Mouse (Mus musculus): ENCODE data around the gene Abcb6. TPM values are rescaled to one million over a fixed set of nuclear protein-coding genes. Genes with fewer than 3 reads are reported as not detected.
A peak's percentile ranks its signal among the peaks of the same experiment; 100 is the strongest.

Abcb6 gene
- polyA plus RNA-seq, 1 experiment: 19.2 TPM

- no peak for TF ChIP-seq CTCF (IDR thresholded peaks at IDR 0.05; ENCODE audit: borderline replicate concordance, insufficient read depth, low read depth, low read length)
- no peak for TF ChIP-seq POLR2A (IDR thresholded peaks at IDR 0.05; ENCODE audit: borderline replicate concordance, insufficient read depth, low read length)
- Histone ChIP-seq H3K27me3 (ENCODE audit: control insufficient read depth, insufficient read depth, low read length) (no peaks in the 10 kb centered on the region), H3K4me3 (replicated peaks; ENCODE audit: insufficient read depth, low read depth, low read length) (peak overlapping the region; percentile 17), H3K27ac (ENCODE audit: insufficient read depth, low read length) (no peak overlapping the region), H3K4me1 (ENCODE audit: control insufficient read depth, insufficient read depth, low read length) (peaks cover 27% of the 10 kb centered on the region)
- WGBS: 33% methylated on average over 2 of the region's 2 CpGs
- no peak for DNase-seq
Observed at GRCm38 (mm10) chr1:75214442-75214841, 34.2 kb upstream of the Abcb6 start.

GRCm38 (mm10) chr1:75213096-75213495 is 32.9 kb upstream of the Abcb6 start:
- DNase-seq: no peak
- Histone ChIP-seq H3K4me1 (ENCODE audit: control insufficient read depth, insufficient read depth, low read length) (peaks cover 27% of the 10 kb centered on the region), H3K27ac (ENCODE audit: insufficient read depth, low read length) (no peak overlapping the region), H3K27me3 (ENCODE audit: control insufficient read depth, insufficient read depth, low read length) (no peaks in the 10 kb centered on the region), H3K4me3 (replicated peaks; ENCODE audit: insufficient read depth, low read depth, low read length) (no peak overlapping the region)
- 74% methylated on average over 7 of the region's 7 CpGs for WGBS
- TF ChIP-seq POLR2A (IDR thresholded peaks at IDR 0.05; ENCODE audit: borderline replicate concordance, insufficient read depth, low read length): no peak
- no peak for TF ChIP-seq CTCF (IDR thresholded peaks at IDR 0.05; ENCODE audit: borderline replicate concordance, insufficient read depth, low read depth, low read length)

GRCm38 (mm10) chr1:75212542-75212941 is 32.4 kb upstream of the Abcb6 start:
- no peak for DNase-seq
- TF ChIP-seq POLR2A (IDR thresholded peaks at IDR 0.05; ENCODE audit: borderline replicate concordance, insufficient read depth, low read length): no peak
- TF ChIP-seq CTCF (IDR thresholded peaks at IDR 0.05; ENCODE audit: borderline replicate concordance, insufficient read depth, low read depth, low read length): no peak
- Histone ChIP-seq H3K27me3 (ENCODE audit: control insufficient read depth, insufficient read depth, low read length) (no peaks in the 10 kb centered on the region), H3K4me1 (ENCODE audit: control insufficient read depth, insufficient read depth, low read length) (peaks cover 27% of the 10 kb centered on the region), H3K4me3 (replicated peaks; ENCODE audit: insufficient read depth, low read depth, low read length) (no peak overlapping the region), H3K27ac (ENCODE audit: insufficient read depth, low read length) (no peak overlapping the region)
- 75% methylated on average over 4 of the region's 4 CpGs for WGBS

- 12% methylated on average over 17 of the region's 17 CpGs for WGBS
- 0 out of 2 replicates have a peak overlapping the region, but pooled peaks have one; percentile 3 for H3K27ac ChIP-seq (ENCODE audit: insufficient read depth, low read length)
- peak overlapping the region; percentile 65 for H3K4me3 ChIP-seq (replicated peaks; ENCODE audit: insufficient read depth, low read depth, low read length)
- TF ChIP-seq CTCF (IDR thresholded peaks at IDR 0.05; ENCODE audit: borderline replicate concordance, insufficient read depth, low read depth, low read length): no peak
- DNase-seq: no peak
- peaks cover 24% of the 10 kb centered on the region for H3K4me1 ChIP-seq (ENCODE audit: control insufficient read depth, insufficient read depth, low read length)
- no peaks in the 10 kb centered on the region for H3K27me3 ChIP-seq (ENCODE audit: control insufficient read depth, insufficient read depth, low read length)
Observed at GRCm38 (mm10) chr1:75211141-75211708, 31.0 kb upstream of the Abcb6 start.

- TF ChIP-seq POLR2A (IDR thresholded peaks at IDR 0.05; ENCODE audit: borderline replicate concordance, insufficient read depth, low read length) (peak; percentile 63; the same call in 1 of the 2 replicates), CTCF (IDR thresholded peaks at IDR 0.05; ENCODE audit: borderline replicate concordance, insufficient read depth, low read depth, low read length) (no peak)
- Histone ChIP-seq H3K4me1 (ENCODE audit: control insufficient read depth, insufficient read depth, low read length) (peaks cover 16% of the 10 kb centered on the region; the same call in 1 of the 2 replicates), H3K27ac (ENCODE audit: insufficient read depth, low read length) (0 out of 2 replicates have a peak within 1 kb of the TSS, but pooled peaks have one; percentile 19), H3K4me3 (replicated peaks; ENCODE audit: insufficient read depth, low read depth, low read length) (peak within 1 kb of the TSS; percentile 65), H3K27me3 (ENCODE audit: control insufficient read depth, insufficient read depth, low read length) (no peaks in the 10 kb centered on the region)
- 5% methylated on average over 42 of the region's 42 CpGs for WGBS
- peak; percentile 96 to 97 for DNase-seq
Observed at GRCm38 (mm10) chr1:75210136-75211087, 30.2 kb upstream of the Abcb6 start, which contains the start of the genes Glb1l and Stk16. Glb1l (minus strand) TSS chr1:75210813. Stk16 (plus strand) TSS chr1:75210838.

GRCm38 (mm10) chr1:75208967-75209678 is 28.9 kb upstream of the Abcb6 start:
- peaks cover 16% of the 10 kb centered on the region; the same call in 1 of the 2 replicates for H3K4me1 ChIP-seq (ENCODE audit: control insufficient read depth, insufficient read depth, low read length)
- H3K4me3 ChIP-seq (replicated peaks; ENCODE audit: insufficient read depth, low read depth, low read length): peak overlapping the region; percentile 34
- H3K27me3 ChIP-seq (ENCODE audit: control insufficient read depth, insufficient read depth, low read length): no peaks in the 10 kb centered on the region
- TF ChIP-seq CTCF (IDR thresholded peaks at IDR 0.05; ENCODE audit: borderline replicate concordance, insufficient read depth, low read depth, low read length) (no peak), POLR2A (IDR thresholded peaks at IDR 0.05; ENCODE audit: borderline replicate concordance, insufficient read depth, low read length) (no peak)
- no peak overlapping the region for H3K27ac ChIP-seq (ENCODE audit: insufficient read depth, low read length)
- WGBS: 12% methylated on average over 34 of the region's 34 CpGs
- no peak for DNase-seq

GRCm38 (mm10) chr1:75201236-75201635 is 21.0 kb upstream of the Abcb6 start:
- Histone ChIP-seq H3K4me3 (replicated peaks; ENCODE audit: insufficient read depth, low read depth, low read length) (no peak overlapping the region), H3K4me1 (ENCODE audit: control insufficient read depth, insufficient read depth, low read length) (no peaks in the 10 kb centered on the region), H3K27ac (ENCODE audit: insufficient read depth, low read length) (no peak overlapping the region), H3K27me3 (ENCODE audit: control insufficient read depth, insufficient read depth, low read length) (no peaks in the 10 kb centered on the region)
- 90% methylated on average over 1 of the region's 1 CpGs for WGBS
- TF ChIP-seq POLR2A (IDR thresholded peaks at IDR 0.05; ENCODE audit: borderline replicate concordance, insufficient read depth, low read length) (no peak), CTCF (IDR thresholded peaks at IDR 0.05; ENCODE audit: borderline replicate concordance, insufficient read depth, low read depth, low read length) (no peak)
- no peak for DNase-seq

Data from cerebellum, adult 2 months (tissue).